ENCODE assay signal across 9 mouse cellular contexts in genomic region chr7:84606293-84606749, GRCm38 (mm10). TPM values are rescaled to one million over a fixed set of nuclear protein-coding genes. Genes with fewer than 3 reads are reported as not detected.
DNase-seq lines count a peak whose midpoint lies in the region; ATAC-seq and TF ChIP-seq lines count a peak whose summit lies in the region.
"Had no signal": no experiment of that assay in that cellular context is flagged by ENCODE, and none has a peak within 500 bp of the region (broad histone marks: within the 10 kb centered on the region; RNA-seq: fewer than 3 reads in every experiment).

Gene Fah, minus strand, starts transcription at chr7:84606722.

- peak; percentile 66 for ATAC-seq in cerebellum, adult (ENCODE audit: insufficient number of reproducible peaks, low FRiP score, low TSS enrichment)
- peak; percentile 21 for ATAC-seq in forebrain, postnatal 0 days
- ATAC-seq in hindbrain, embryonic 13.5 days (ENCODE audit: low FRiP score), result peak; percentile 47

- TF ChIP-seq CTCF in forebrain, postnatal 0 days (IDR thresholded peaks at IDR 0.05; ENCODE audit: low read depth), result no peak

- H3K36me3 ChIP-seq in forebrain, postnatal 0 days (ENCODE audit: insufficient read depth), result no peaks in the 10 kb centered on the region
- no peaks in the 10 kb centered on the region for H3K36me3 ChIP-seq in hindbrain, embryonic 13.5 days
- no peaks in the 10 kb centered on the region for H3K36me3 ChIP-seq in splenic B cell, adult 2 months (ENCODE audit: control insufficient read depth, insufficient read depth, low read length, poor library complexity, severe bottlenecking)

- peaks cover 10% of the 10 kb centered on the region for H3K4me1 ChIP-seq in forebrain, postnatal 0 days (ENCODE audit: insufficient read depth)
- peaks cover 15% of the 10 kb centered on the region for H3K4me1 ChIP-seq in hindbrain, embryonic 13.5 days (replicated peaks)

- peak within 1 kb of the TSS; percentile 81 for H3K9ac ChIP-seq in forebrain, postnatal 0 days
- H3K9ac ChIP-seq in hindbrain, embryonic 13.5 days, result peak within 1 kb of the TSS; percentile 78

- H3K27me3 ChIP-seq in forebrain, postnatal 0 days (ENCODE audit: insufficient read depth, low read length), result no peaks in the 10 kb centered on the region
- H3K27me3 ChIP-seq in hindbrain, embryonic 13.5 days, result 0 out of 2 replicates have a peak, but pooled peaks cover 4% of the 10 kb centered on the region
- H3K27me3 ChIP-seq in splenic B cell, adult 2 months (ENCODE audit: control insufficient read depth, insufficient read depth, low read length, poor library complexity, severe bottlenecking), result no peaks in the 10 kb centered on the region

- peak within 1 kb of the TSS; percentile 59 for H3K27ac ChIP-seq in forebrain, postnatal 0 days (ENCODE audit: low read depth, low read length)
- no peak within 1 kb of the TSS for H3K27ac ChIP-seq in hindbrain, embryonic 13.5 days

- peak within 1 kb of the TSS; percentile 72 for H3K4me2 ChIP-seq in forebrain, postnatal 0 days (ENCODE audit: low read depth)
- peak within 1 kb of the TSS; percentile 96 for H3K4me2 ChIP-seq in hindbrain, embryonic 13.5 days

- H3K4me3 ChIP-seq in forebrain, postnatal 0 days (ENCODE audit: low read depth, low read length), result peak within 1 kb of the TSS; percentile 65
- peak within 1 kb of the TSS; percentile 56 for H3K4me3 ChIP-seq in hindbrain, embryonic 13.5 days

- peak; percentile 39 for DNase-seq in layer of hippocampus, adult 11-12 months (ENCODE audit: low spot score)
- no peak for DNase-seq in layer of hippocampus, adult 9-10 months (ENCODE audit: low spot score)
- DNase-seq in forebrain, postnatal 0 days, result peak; percentile 43
- peak; percentile 6 to 27 for DNase-seq in layer of hippocampus, postnatal 36 days
- peak; percentile 65 for DNase-seq in lung, postnatal 14 days
- DNase-seq in splenic B cell, adult 2 months (ENCODE audit: low read depth, low spot score), result peak; percentile 30

- 1% methylated on average over 10 of the region's 10 CpGs for WGBS in forebrain, postnatal 0 days
- 2% methylated on average over 9 of the region's 10 CpGs for WGBS in hindbrain, embryonic 13.5 days

- H3K9me3 ChIP-seq in forebrain, postnatal 0 days (ENCODE audit: low read length), result no peaks in the 10 kb centered on the region
- no peaks in the 10 kb centered on the region for H3K9me3 ChIP-seq in hindbrain, embryonic 13.5 days

RNA-seq across cellular contexts. Expression of gene Fah, which starts in this region (rescaled TPM):
- total RNA-seq in forebrain, postnatal 0 days (2014; rRNA removed), result 8.9 and 10.4 TPM in 2 replicates
- polyA plus RNA-seq in forebrain, postnatal 0 days (2015; fragmentation: Nextera tagmentation; extraction: Ambion mirVana), result 10.6 and 12.2 TPM in 2 replicates
- 5.3 and 6.7 TPM in 2 replicates for polyA plus RNA-seq in hindbrain, embryonic 13.5 days (2015; fragmentation: Nextera tagmentation; extraction: Ambion mirVana)
- total RNA-seq in layer of hippocampus, postnatal 36 days (2021), result 10 to 100 TPM; 16.0 to 20.1 TPM
- total RNA-seq: MEL had no signal
